ENCODE assay signal across 8 mouse cellular contexts in genomic region chr12:70476884-70477576, GRCm38 (mm10). TPM values are rescaled to one million over a fixed set of nuclear protein-coding genes. Genes with fewer than 3 reads are reported as not detected.
DNase-seq lines count a peak whose midpoint lies in the region; ATAC-seq and TF ChIP-seq lines count a peak whose summit lies in the region.

No protein-coding gene starts in this region.

- 60% methylated on average over 16 of the region's 16 CpGs for WGBS in liver, postnatal 0 days (ENCODE audit: insufficient replicate concordance)
- WGBS in hindbrain, embryonic 11.5 days, result 81% methylated on average over 16 of the region's 16 CpGs

- peak overlapping the region; percentile 33 for H3K4me2 ChIP-seq in liver, postnatal 0 days (ENCODE audit: low read depth, low read length)
- H3K4me2 ChIP-seq in hindbrain, embryonic 11.5 days (replicated peaks; ENCODE audit: low read depth, low read length), result no peak overlapping the region

- peak; percentile 41; the same call in 1 of the 2 replicates for ATAC-seq in frontal cortex, adult (ENCODE audit: low TSS enrichment)
- peak; percentile 72 for ATAC-seq in erythroid progenitor cell, adult 5-6 weeks (replicated peaks; ENCODE audit: low FRiP score, poor library complexity, severe bottlenecking)
- ATAC-seq in liver, postnatal 0 days, result no peak
- ATAC-seq in hindbrain, embryonic 11.5 days (ENCODE audit: low FRiP score), result no peak

- H3K27me3 ChIP-seq in liver, postnatal 0 days (ENCODE audit: insufficient read depth, low read length), result no peaks in the 10 kb centered on the region
- H3K27me3 ChIP-seq in hindbrain, embryonic 11.5 days (ENCODE audit: control insufficient read depth, insufficient read depth, low read length), result no peaks in the 10 kb centered on the region

- no peak overlapping the region for H3K9ac ChIP-seq in liver, postnatal 0 days (replicated peaks)
- H3K9ac ChIP-seq in hindbrain, embryonic 11.5 days (ENCODE audit: low read depth, low read length), result no peak overlapping the region

- TF ChIP-seq CTCF in liver, postnatal 0 days (IDR thresholded peaks at IDR 0.05; ENCODE audit: low read depth), result no peak

- no peak for TF ChIP-seq EP300 in liver, postnatal 0 days (IDR thresholded peaks at IDR 0.05; ENCODE audit: low read depth)

- H3K4me3 ChIP-seq in liver, postnatal 0 days (ENCODE audit: low read depth, low read length), result no peak overlapping the region
- no peak overlapping the region for H3K4me3 ChIP-seq in hindbrain, embryonic 11.5 days (ENCODE audit: low read depth, low read length)

- no peak for DNase-seq in frontal cortex, postnatal 14 days (ENCODE audit: low spot score in 2 of 2)
- DNase-seq in CD4-positive, CD25-positive, alpha-beta regulatory T cell, adult 2 months (ENCODE audit: low read depth, low spot score), result peak; percentile 31
- no peak for DNase-seq in liver, postnatal 0 days
- DNase-seq in hindbrain, embryonic 11.5 days (ENCODE audit: low spot score), result no peak
- DNase-seq in spleen, postnatal 4 days (ENCODE audit: low spot score in 2 of 2), result no peak
- no peak for DNase-seq in cerebellum, postnatal 14 days

- no peaks in the 10 kb centered on the region for H3K4me1 ChIP-seq in liver, postnatal 0 days (ENCODE audit: insufficient read depth)
- H3K4me1 ChIP-seq in hindbrain, embryonic 11.5 days (replicated peaks; ENCODE audit: control insufficient read depth, insufficient read depth, low read length), result no peaks in the 10 kb centered on the region

- H3K27ac ChIP-seq in liver, postnatal 0 days (ENCODE audit: low read depth), result no peak overlapping the region
- no peak overlapping the region for H3K27ac ChIP-seq in hindbrain, embryonic 11.5 days (ENCODE audit: low read depth, low read length)

- no peaks in the 10 kb centered on the region for H3K9me3 ChIP-seq in liver, postnatal 0 days (ENCODE audit: low read length)
- no peaks in the 10 kb centered on the region for H3K9me3 ChIP-seq in hindbrain, embryonic 11.5 days (ENCODE audit: control insufficient read depth, low read length)

- no peaks in the 10 kb centered on the region for H3K36me3 ChIP-seq in liver, postnatal 0 days (replicated peaks; ENCODE audit: insufficient read depth, low read length)
- no peaks in the 10 kb centered on the region for H3K36me3 ChIP-seq in hindbrain, embryonic 11.5 days (ENCODE audit: control insufficient read depth, insufficient read depth, low read length)

RNA-seq across cellular contexts. Expression of gene Tmx1, which starts 24.1 kb away (rescaled TPM):
- total RNA-seq in erythroid progenitor cell, adult 5-6 weeks (2015; ENCODE audit: low replicate concordance), result 145 and 206 TPM in 2 replicates
- total RNA-seq in erythroid progenitor cell, adult 5-6 weeks (2017; ENCODE audit: low replicate concordance), result 230 and 329 TPM in 2 replicates
- 62.2 and 72.1 TPM in 2 replicates for polyA plus RNA-seq in liver, postnatal 0 days (2015; fragmentation: Nextera tagmentation; extraction: Ambion mirVana)
- polyA plus RNA-seq in hindbrain, embryonic 11.5 days (2014; fragmentation: Nextera tagmentation; extraction: Ambion mirVana), result 104 and 133 TPM in 2 replicates

Comparison
In these comparisons a context has a peak if more than half of its experiments do, and no peak if none do; other contexts are left out.
1. ATAC-seq: peak in frontal cortex, adult (single experiment) and erythroid progenitor cell, adult 5-6 weeks (single experiment); none in liver, postnatal 0 days (single experiment) and hindbrain, embryonic 11.5 days (single experiment).